Mouse (Mus musculus) CH12.LX (cell line): ENCODE results near the gene Pde1b. TPM values are rescaled to one million over a fixed set of nuclear protein-coding genes. Genes with fewer than 3 reads are reported as not detected.

Experiments used
- DNase-seq: peaks from one replicate; pipeline ENCODE4 v3.0.0-alpha.2; 2013; ENCODE audit errors: extremely low read depth
- H3K27ac ChIP-seq: 2 replicates; pipeline ENCODE4 v1.5.1; 2012; ENCODE audit warnings: low read depth, mild to moderate bottlenecking, control low read depth, moderate library complexity; ENCODE audit not compliant: insufficient read depth
- H3K27me3 ChIP-seq: replicated peaks from 2 replicates; pipeline ENCODE3; 2012; ENCODE audit warnings: inconsistent platforms
- H3K36me3 ChIP-seq, 2 experiments: replicated peaks in 1 of 2; 2 replicates each; pipeline versions ENCODE3 to v1.6.1; 2012; ENCODE audit warnings: inconsistent platforms in 1 of 2, low read length in 1 of 2, mild to moderate bottlenecking in 1 of 2, mixed read lengths in 1 of 2, moderate library complexity in 1 of 2; ENCODE audit not compliant: control insufficient read depth in 1 of 2, insufficient read depth in 1 of 2
- H3K4me1 ChIP-seq, 2 experiments: 2 replicates each; pipeline ENCODE4 v1.6.1; 2012; ENCODE audit warnings: inconsistent platforms in 1 of 2, moderate library complexity in 1 of 2; ENCODE audit not compliant: insufficient read depth in 2 of 2, control insufficient read depth in 1 of 2
- H3K4me2 ChIP-seq: 2 replicates; pipeline ENCODE4 v1.6.1; 2012; ENCODE audit warnings: low read depth, mild to moderate bottlenecking, control low read depth; ENCODE audit not compliant: poor library complexity, insufficient read depth, severe bottlenecking
- H3K4me3 ChIP-seq, 3 experiments: fragments of 150-350 bp in 1 of 3; sonication (generic) in 1 of 3; replicated peaks in 1 of 3; 2 replicates each; pipeline versions ENCODE3 to v1.5.1; 2011 to 2012; ENCODE audit warnings: low read depth in 2 of 3, low read length in 2 of 3, mild to moderate bottlenecking in 2 of 3, moderate library complexity in 2 of 3, control low read depth in 1 of 3, improper control_type of control experiment in 1 of 3, inconsistent platforms in 1 of 3, mixed read lengths in 1 of 3; ENCODE audit not compliant: poor library complexity in 1 of 3
- H3K79me2 ChIP-seq: replicated peaks from 2 replicates; pipeline ENCODE4 v1.6.1; 2012; ENCODE audit warnings: mild to moderate bottlenecking, moderate library complexity; ENCODE audit not compliant: control insufficient read depth, poor library complexity, insufficient read depth, severe bottlenecking; ENCODE audit errors: extremely low read depth
- H3K9ac ChIP-seq: 2 replicates; pipeline ENCODE4 v1.6.1; 2012; ENCODE audit warnings: low read depth, mild to moderate bottlenecking, control low read depth, moderate library complexity; ENCODE audit not compliant: insufficient read depth
- H3K9me3 ChIP-seq: replicated peaks from 2 replicates; pipeline ENCODE3; 2012; ENCODE audit warnings: low read length, inconsistent platforms, mixed read lengths
- CHD1 ChIP-seq: IDR thresholded peaks from 2 replicates; pipeline ENCODE4 v1.6.1; 2012; ENCODE audit warnings: low read depth, low read length, improper control_type of control experiment, inconsistent platforms
- CHD2 ChIP-seq: IDR thresholded peaks from 2 replicates; pipeline ENCODE4 v1.6.1; 2011; ENCODE audit warnings: low read length, improper control_type of control experiment
- ELF1 ChIP-seq: IDR thresholded peaks from 2 replicates; pipeline ENCODE4 v1.6.1; 2014; ENCODE audit warnings: low read depth, mild to moderate bottlenecking, inconsistent platforms, low read length, improper control_type of control experiment
- EP300 ChIP-seq: IDR thresholded peaks from 2 replicates; pipeline ENCODE4 v1.6.1; 2011; ENCODE audit warnings: low read length, improper control_type of control experiment
- ETS1 ChIP-seq: conservative IDR thresholded peaks from 2 replicates; pipeline ENCODE4 v1.6.1; 2012; ENCODE audit warnings: low read depth, mild to moderate bottlenecking, inconsistent platforms, low read length, improper control_type of control experiment, moderate library complexity
- HCFC1 ChIP-seq: IDR thresholded peaks from 2 replicates; pipeline ENCODE4 v1.6.1; 2012; ENCODE audit warnings: low read depth, mild to moderate bottlenecking, inconsistent platforms, low read length, improper control_type of control experiment
- IRF4 ChIP-seq: IDR thresholded peaks from 2 replicates; pipeline ENCODE4 v1.6.1; 2014; ENCODE audit warnings: low read depth, mild to moderate bottlenecking, inconsistent platforms, low read length, improper control_type of control experiment
- JUN ChIP-seq: IDR thresholded peaks from 2 replicates; pipeline ENCODE4 v1.6.1; 2011; ENCODE audit warnings: low read depth, mild to moderate bottlenecking, low read length, improper control_type of control experiment, moderate library complexity; ENCODE audit not compliant: insufficient read depth
- JUND ChIP-seq: conservative IDR thresholded peaks from 2 replicates; pipeline ENCODE4 v1.6.1; 2011; ENCODE audit warnings: low read depth, low read length, improper control_type of control experiment
- MAX ChIP-seq: IDR thresholded peaks from 2 replicates; pipeline ENCODE4 v1.6.1; 2011; ENCODE audit warnings: low read length, improper control_type of control experiment
- MXI1 ChIP-seq: IDR thresholded peaks from 2 replicates; pipeline ENCODE4 v1.6.1; 2011; ENCODE audit warnings: mild to moderate bottlenecking, low read depth, low read length, improper control_type of control experiment
- MYC ChIP-seq: IDR thresholded peaks from 2 replicates; pipeline ENCODE4 v1.6.1; 2011; ENCODE audit warnings: low read depth, mild to moderate bottlenecking, improper control_type of control experiment, low read length
- NELFE ChIP-seq: IDR thresholded peaks from 2 replicates; pipeline ENCODE4 v1.6.1; 2011; ENCODE audit warnings: low read depth, low read length, improper control_type of control experiment
- NRF1 ChIP-seq: IDR thresholded peaks from 2 replicates; pipeline ENCODE4 v1.6.1; 2014; ENCODE audit warnings: low read depth, mild to moderate bottlenecking, inconsistent platforms, low read length, improper control_type of control experiment, moderate library complexity
- PAX5 ChIP-seq: IDR thresholded peaks from 2 replicates; pipeline ENCODE4 v1.6.1; 2012; ENCODE audit warnings: low read length, inconsistent platforms, mixed read lengths
- POLR2AphosphoS2 ChIP-seq: IDR thresholded peaks from 2 replicates; pipeline ENCODE4 v1.6.1; 2011; ENCODE audit warnings: low read depth, low read length, improper control_type of control experiment
- RAD21 ChIP-seq: IDR thresholded peaks from 2 replicates; pipeline ENCODE4 v1.6.1; 2011; ENCODE audit warnings: low read depth, mild to moderate bottlenecking, low read length, improper control_type of control experiment, moderate library complexity
- RCOR1 ChIP-seq: conservative IDR thresholded peaks from 2 replicates; pipeline ENCODE4 v1.6.1; 2012; ENCODE audit warnings: low read depth, mild to moderate bottlenecking, inconsistent platforms, low read length, improper control_type of control experiment
- SMC3 ChIP-seq: IDR thresholded peaks from 2 replicates; pipeline ENCODE4 v1.6.1; 2011; ENCODE audit warnings: low read depth, low read length, improper control_type of control experiment
- TBP ChIP-seq: conservative IDR thresholded peaks from 2 replicates; pipeline ENCODE4 v1.6.1; 2011; ENCODE audit warnings: low read depth, low read length, improper control_type of control experiment
- UBTF ChIP-seq: IDR thresholded peaks from 2 replicates; pipeline ENCODE4 v1.6.1; 2012; ENCODE audit warnings: low read depth, mild to moderate bottlenecking, inconsistent platforms, low read length, improper control_type of control experiment, moderate library complexity
- USF1 ChIP-seq: IDR thresholded peaks from 2 replicates; pipeline ENCODE4 v1.6.1; 2014; ENCODE audit warnings: low read depth, mild to moderate bottlenecking, inconsistent platforms, low read length, improper control_type of control experiment
- ZC3H11A ChIP-seq: IDR thresholded peaks from 2 replicates; pipeline ENCODE4 v1.6.1; 2012; ENCODE audit warnings: low read depth, mild to moderate bottlenecking, inconsistent platforms, low read length, improper control_type of control experiment
- ZKSCAN1 ChIP-seq: IDR thresholded peaks from 2 replicates; pipeline ENCODE4 v1.6.1; 2012; ENCODE audit warnings: low read depth, inconsistent platforms, low read length, improper control_type of control experiment, borderline replicate concordance
- ZNF384 ChIP-seq: IDR thresholded peaks from 2 replicates; pipeline ENCODE4 v1.6.1; 2012; ENCODE audit warnings: low read depth, low read length, improper control_type of control experiment, inconsistent platforms
- dilution Hi-C: fragments of 300-500 bp; cut with MboI; formaldehyde crosslinking; loops from 2 replicates; pipeline ENCODE4 v1.14.3; 2020; ENCODE audit warnings: low sequenced_read_pairs; ENCODE audit not compliant: extremely low pct_unique_long_range_greater_than_20kb, extremely low pct_ligation_motif_present
- in situ Hi-C: fragments of 300-500 bp; cut with MboI; formaldehyde crosslinking; loops from 3 replicates; pipeline ENCODE4 v1.14.3; 2019; ENCODE audit warnings: low sequenced_read_pairs, low pct_ligation_motif_present, low pct_unique_long_range_greater_than_20kb, mixed read lengths
- polyA plus RNA-seq: library from polyadenylated mRNA; unstranded; fragments of >175 nt; gene quantifications from 2 replicates; pipeline ENCODE4 v1.2.1, GENCODE M21; 2012; ENCODE audit warnings: low read depth; ENCODE audit not compliant: insufficient read length
- total RNA-seq, 2 experiments: library from RNA; depleted of rRNA; stranded (reverse); fragments of 300-350 nt in 1 of 2; fragments of >200 nt in 1 of 2; gene quantifications; 2 replicates each; pipeline ENCODE4 v1.2.3; 2012 to 2014

The Pde1b gene
- total and polyA plus RNA-seq, 3 experiments = 14.2 to 36.7 (median 15.0) TPM

DNA sequence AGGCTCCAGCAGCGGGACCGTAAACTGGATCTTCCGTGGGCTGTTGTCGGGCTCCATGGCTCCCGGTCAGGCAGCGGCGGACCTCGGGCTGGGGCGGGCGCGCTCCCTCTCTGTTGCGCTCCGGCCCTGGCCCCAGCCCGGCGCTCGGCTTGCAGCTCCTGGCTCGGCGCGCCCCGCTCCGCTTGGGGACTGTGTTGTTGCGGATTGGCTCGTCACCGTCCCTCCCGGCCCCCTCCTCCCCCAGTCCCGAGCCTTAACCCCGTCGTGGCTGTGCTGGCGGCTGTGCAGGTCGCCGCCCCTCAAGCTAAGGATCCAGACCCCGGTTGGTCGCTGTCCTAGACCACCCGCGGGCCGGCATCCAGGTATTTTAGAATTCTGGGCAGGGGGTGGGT lies 35.0 kb downstream of the Pde1b start, which contains the start of gene Ppp1r1a:
TSS of gene Ppp1r1a (minus strand) at position 182 of the 392 bp plus-strand sequence.
- in situ Hi-C loops (no loop called here), dilution Hi-C loops (no loop called here)
- no peak for TF ChIP-seq SMC3
- TF ChIP-seq ZKSCAN1 = no peak
- no peak for TF ChIP-seq ZC3H11A
- TF ChIP-seq NELFE = no peak
- no peak for TF ChIP-seq HCFC1
- no peak for TF ChIP-seq RCOR1
- no peak for TF ChIP-seq CHD1
- TF ChIP-seq RAD21 = no peak
- no peak for TF ChIP-seq POLR2AphosphoS2
- no peak for TF ChIP-seq JUN
- TF ChIP-seq NRF1 = no peak
- TF ChIP-seq EP300 = no peak
- no peak for TF ChIP-seq ELF1
- TF ChIP-seq UBTF = no peak
- no peak for TF ChIP-seq JUND
- no peak for TF ChIP-seq MAX
- no peak for TF ChIP-seq TBP
- TF ChIP-seq CHD2 = no peak
- TF ChIP-seq IRF4 = no peak
- H3K79me2 ChIP-seq = no peaks in the 10 kb centered on the region
- peaks cover 0 to 13% of the 10 kb centered on the region in 2 experiments for H3K36me3 ChIP-seq
- H3K27ac ChIP-seq = no peak within 1 kb of the TSS
- no peaks in the 10 kb centered on the region for H3K27me3 ChIP-seq
- no peak for DNase-seq
- no peak within 1 kb of the TSS for H3K4me3 ChIP-seq
- peaks cover 0 to 15% of the 10 kb centered on the region in 2 experiments; a peak in 1 of 4 replicates for H3K4me1 ChIP-seq
- no peaks in the 10 kb centered on the region for H3K9me3 ChIP-seq
- H3K4me2 ChIP-seq = no peak within 1 kb of the TSS
- no peak within 1 kb of the TSS for H3K9ac ChIP-seq

DNA sequence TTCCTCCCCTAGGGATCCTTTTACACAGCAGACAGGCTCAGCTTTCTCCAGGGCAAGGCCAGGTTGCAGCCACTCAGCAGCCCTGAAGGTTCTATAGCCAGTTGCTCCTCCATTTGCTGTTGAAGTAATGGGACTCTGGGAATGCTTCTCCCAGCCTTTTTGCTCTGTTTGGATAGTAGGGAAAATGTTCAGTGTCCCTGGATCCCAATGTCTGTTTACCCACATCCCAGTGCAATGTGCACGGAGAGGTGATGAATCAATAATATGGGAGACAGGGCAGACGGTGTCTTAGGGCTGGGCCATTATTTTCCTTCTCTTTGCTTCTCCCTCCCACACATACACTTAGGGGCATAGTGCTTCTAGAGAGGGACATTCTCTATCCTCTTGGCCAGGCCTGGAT lies 36.4 kb downstream of the Pde1b start:
- Histone ChIP-seq H3K9ac (no peak overlapping the region), H3K79me2 (no peaks in the 10 kb centered on the region), H3K4me1 (peaks cover 0 to 5% of the 10 kb centered on the region in 2 experiments; a peak in 1 of 4 replicates), H3K27ac (no peak overlapping the region), H3K36me3 (peaks cover 0 to 13% of the 10 kb centered on the region in 2 experiments), H3K4me2 (no peak overlapping the region), H3K27me3 (no peaks in the 10 kb centered on the region), H3K9me3 (no peaks in the 10 kb centered on the region), H3K4me3 (no peak overlapping the region)
- DNase-seq = no peak
- in situ Hi-C loops = no loop called here
- dilution Hi-C loops = no loop called here
- TF ChIP-seq ZNF384 = no peak
- no peak for TF ChIP-seq MYC
- no peak for TF ChIP-seq MXI1
- no peak for TF ChIP-seq ZC3H11A
- no peak for TF ChIP-seq USF1
- no peak for TF ChIP-seq CHD1
- no peak for TF ChIP-seq UBTF
- TF ChIP-seq PAX5 = no peak
- TF ChIP-seq ETS1 = no peak
- no peak for TF ChIP-seq JUN
